Mouse (Mus musculus) heart, postnatal 0 days (tissue): ENCODE data around the gene Kcnc3. TPM values are rescaled to one million over a fixed set of nuclear protein-coding genes. Genes with fewer than 3 reads are reported as not detected.

Experiments used
- ATAC-seq: fragments of 200-750 bp; cut with Nextera tagmentation; 2 replicates; pipeline ENCODE4 v1.8.0; 2017; ENCODE audit warnings: low read depth, moderate number of reproducible peaks, moderate library complexity; ENCODE audit not compliant: insufficient read depth
- DNase-seq: peaks from one replicate; pipeline ENCODE4 v3.0.0-alpha.2; 2016; ENCODE audit warnings: low spot score
- H3K27ac ChIP-seq: fragments of 300-500 bp; sonication (generic); 2 replicates; pipeline ENCODE4 v1.5.1; 2014; ENCODE audit warnings: low read depth, mild to moderate bottlenecking
- H3K27me3 ChIP-seq: fragments of 300-500 bp; sonication (generic); 2 replicates; pipeline ENCODE4 v1.6.1; 2014; ENCODE audit warnings: low read length, mixed read lengths; ENCODE audit not compliant: control insufficient read depth, insufficient read depth
- H3K36me3 ChIP-seq: fragments of 300-500 bp; sonication (generic); replicated peaks from 2 replicates; pipeline ENCODE4 v1.6.1; 2014; ENCODE audit warnings: low read length, mixed read lengths; ENCODE audit not compliant: control insufficient read depth, insufficient read depth
- H3K4me1 ChIP-seq: fragments of 300-500 bp; sonication (generic); 2 replicates; pipeline ENCODE4 v1.6.1; 2014; ENCODE audit warnings: antibody characterized with exemption; ENCODE audit not compliant: control insufficient read depth, insufficient read depth
- H3K4me2 ChIP-seq: fragments of 300-500 bp; sonication (generic); 2 replicates; pipeline ENCODE4 v1.6.1; 2014; ENCODE audit warnings: low read depth, mild to moderate bottlenecking, low read length, moderate library complexity
- H3K4me3 ChIP-seq: fragments of 300-500 bp; sonication (generic); 2 replicates; pipeline ENCODE4 v1.5.1; 2014; ENCODE audit warnings: low read depth, low read length
- H3K9ac ChIP-seq: fragments of 300-500 bp; sonication (generic); replicated peaks from 2 replicates; pipeline ENCODE4 v1.6.1; 2014; ENCODE audit warnings: low read depth, low read length, mixed read lengths
- H3K9me3 ChIP-seq: fragments of 300-500 bp; sonication (generic); replicated peaks from 2 replicates; pipeline ENCODE4 v1.6.1; 2016; ENCODE audit warnings: low read length; ENCODE audit not compliant: control insufficient read depth
- CTCF ChIP-seq: IDR thresholded peaks from 2 replicates; pipeline ENCODE4 v1.5.1; 2016; ENCODE audit warnings: antibody characterized with exemption, control low read depth, low read depth
- EP300 ChIP-seq: IDR thresholded peaks from 2 replicates; pipeline ENCODE4 v1.6.1; 2016; ENCODE audit warnings: antibody characterized with exemption, low read depth
- WGBS: fragments of 180-500 bp; shearing (Covaris S2); extraction: QIAGEN DNeasy Blood & Tissue Kit; methylation state at CpG from one replicate; pipeline ENCODE4 v1.1.7; 2014; 5-methylcytosine and 5-hydroxymethylcytosine counted together
- polyA plus RNA-seq: library from polyadenylated mRNA; unstranded; fragments of >200 nt; fragmentation: Nextera tagmentation; extraction: Ambion mirVana; gene quantifications from 2 replicates; pipeline ENCODE4 v1.2.1, GENCODE M21; 2015
- total RNA-seq: library from RNA; depleted of rRNA; stranded (reverse); fragments of >200 nt; gene quantifications from 2 replicates; pipeline ENCODE4 v1.2.3, GENCODE M21; 2014; ENCODE audit warnings: low replicate concordance

Kcnc3 gene
- total and polyA plus RNA-seq, 2 experiments from 2014 or later = not detected

DNA sequence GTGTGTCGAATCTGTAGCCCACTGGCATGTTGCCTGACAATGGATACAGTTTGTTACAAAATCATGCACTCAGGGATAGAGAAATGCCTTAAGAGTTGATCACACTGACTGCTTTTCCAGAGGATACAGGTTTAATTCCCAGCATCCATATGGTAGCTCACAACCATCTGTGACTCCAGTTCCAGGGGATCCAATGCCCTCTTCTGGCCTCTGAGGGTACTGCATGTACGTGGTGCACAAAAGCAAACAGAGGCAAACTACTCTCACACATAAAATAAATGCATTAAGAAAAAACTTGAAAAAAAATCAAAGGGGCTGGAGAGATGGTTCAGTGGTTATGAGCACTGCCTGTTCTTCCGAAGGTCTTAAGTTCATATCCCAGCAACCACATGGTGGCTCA is 26.6 kb downstream of the Kcnc3 start:
- Histone ChIP-seq H3K36me3 (no peaks in the 10 kb centered on the region), H3K27me3 (peaks cover 25% of the 10 kb centered on the region; the same call in 1 of the 2 replicates), H3K4me2 (no peak overlapping the region), H3K9me3 (no peaks in the 10 kb centered on the region), H3K4me3 (no peak overlapping the region), H3K9ac (no peak overlapping the region), H3K4me1 (no peaks in the 10 kb centered on the region), H3K27ac (no peak overlapping the region)
- DNase-seq (no peak), ATAC-seq (no peak)
- TF ChIP-seq CTCF (no peak), EP300 (no peak)
- 58% methylated on average over 3 of the region's 3 CpGs for WGBS

DNA sequence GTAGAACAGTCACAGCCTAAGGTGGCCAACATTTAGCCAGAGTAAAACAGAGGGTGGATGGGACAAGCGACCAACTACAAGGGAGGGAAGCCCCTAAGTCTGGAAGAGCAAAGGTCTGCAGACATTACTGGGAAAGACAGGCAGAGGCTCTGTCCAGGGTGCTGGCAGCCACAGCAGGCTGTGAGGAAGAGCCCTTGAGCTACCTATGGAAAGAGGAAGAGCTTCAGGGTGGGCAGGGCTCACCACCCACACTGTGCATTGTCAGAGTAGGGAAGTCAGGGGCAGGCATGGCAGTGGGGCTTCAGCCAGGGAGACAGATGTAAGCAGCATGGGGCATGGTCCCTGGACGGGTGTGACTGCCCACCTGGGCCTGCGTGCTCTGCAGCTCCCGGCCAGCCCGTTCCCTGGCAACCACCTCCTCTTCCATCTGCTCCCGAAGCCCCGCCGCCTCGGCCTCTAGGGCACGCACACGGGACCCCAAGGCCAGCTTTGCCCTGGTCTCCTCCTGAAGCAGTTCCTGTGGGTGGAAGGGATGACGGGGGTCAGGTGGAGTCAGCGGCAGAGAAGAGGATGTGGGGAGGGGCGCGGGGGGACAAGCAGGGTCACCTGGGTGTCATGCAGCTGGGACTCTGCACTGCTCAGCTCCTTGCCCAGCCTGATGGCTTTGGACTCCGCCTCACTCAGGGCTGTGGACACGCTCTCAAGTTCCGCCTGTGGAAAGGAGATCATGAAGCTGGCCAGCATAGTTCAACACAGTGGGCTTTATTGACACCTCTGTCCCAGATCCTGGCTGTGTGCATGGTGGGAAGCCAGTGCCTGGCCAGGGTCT is 33.5 kb downstream of the Kcnc3 start:
- TF ChIP-seq CTCF (no peak), EP300 (no peak)
- no peak overlapping the region for H3K9ac ChIP-seq
- H3K4me3 ChIP-seq = no peak overlapping the region
- no peaks in the 10 kb centered on the region for H3K9me3 ChIP-seq
- WGBS = 42% methylated on average over 18 of the region's 18 CpGs
- H3K27me3 ChIP-seq = no peaks in the 10 kb centered on the region
- no peak overlapping the region for H3K4me2 ChIP-seq
- DNase-seq (no peak), ATAC-seq (peak; percentile 14; the same call in 1 of the 2 replicates)
- no peaks in the 10 kb centered on the region for H3K36me3 ChIP-seq
- H3K4me1 ChIP-seq = no peaks in the 10 kb centered on the region
- no peak overlapping the region for H3K27ac ChIP-seq

DNA sequence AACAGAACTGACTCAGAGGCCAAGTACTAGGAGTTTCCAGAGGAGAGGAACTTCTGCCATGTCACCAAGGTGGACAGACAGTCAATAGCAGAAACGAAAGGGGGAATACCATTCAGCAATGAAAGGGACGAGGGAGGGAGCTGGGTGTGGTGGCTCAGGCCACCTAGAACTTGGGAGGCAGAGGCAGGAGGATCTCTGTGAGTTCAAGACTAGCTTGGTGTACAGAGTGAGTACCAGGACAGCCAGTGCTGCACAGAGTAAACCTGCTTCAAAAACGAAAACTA is 34.0 kb downstream of the Kcnc3 start:
- Histone ChIP-seq H3K9ac (no peak overlapping the region), H3K4me3 (no peak overlapping the region), H3K36me3 (no peaks in the 10 kb centered on the region), H3K9me3 (no peaks in the 10 kb centered on the region), H3K27ac (no peak overlapping the region), H3K4me1 (no peaks in the 10 kb centered on the region), H3K4me2 (no peak overlapping the region), H3K27me3 (no peaks in the 10 kb centered on the region)
- no peak for TF ChIP-seq CTCF
- DNase-seq (no peak), ATAC-seq (no peak)
- 63% methylated on average over 3 of the region's 3 CpGs for WGBS

DNA sequence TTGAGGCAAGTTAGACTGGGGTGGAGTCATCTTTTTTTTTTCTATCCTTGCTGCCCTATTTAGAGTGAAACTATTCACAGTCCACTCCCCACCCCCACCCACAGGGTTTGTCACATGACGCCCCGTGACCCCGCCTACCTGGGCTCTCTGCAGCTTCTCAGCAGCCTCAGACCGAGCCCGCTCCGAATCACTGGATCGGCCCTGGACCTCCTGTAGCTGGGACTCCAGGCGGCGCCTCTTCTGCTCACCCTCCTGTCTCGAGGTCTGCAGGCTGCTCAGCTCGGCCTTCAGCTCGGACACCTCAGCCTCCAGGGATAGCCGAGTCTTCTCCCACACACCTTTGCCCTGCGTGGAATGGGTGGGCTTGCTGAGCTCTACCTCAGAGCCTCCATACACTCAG is 34.4 kb downstream of the Kcnc3 start:
- Histone ChIP-seq H3K4me3 (no peak overlapping the region), H3K27me3 (0 out of 2 replicates have a peak, but pooled peaks cover 2% of the 10 kb centered on the region), H3K9ac (no peak overlapping the region), H3K4me2 (no peak overlapping the region), H3K27ac (no peak overlapping the region), H3K4me1 (no peaks in the 10 kb centered on the region), H3K36me3 (no peaks in the 10 kb centered on the region), H3K9me3 (no peaks in the 10 kb centered on the region)
- 53% methylated on average over 14 of the region's 14 CpGs for WGBS
- ATAC-seq (no peak), DNase-seq (no peak)
- no peak for TF ChIP-seq EP300
- no peak for TF ChIP-seq CTCF

DNA sequence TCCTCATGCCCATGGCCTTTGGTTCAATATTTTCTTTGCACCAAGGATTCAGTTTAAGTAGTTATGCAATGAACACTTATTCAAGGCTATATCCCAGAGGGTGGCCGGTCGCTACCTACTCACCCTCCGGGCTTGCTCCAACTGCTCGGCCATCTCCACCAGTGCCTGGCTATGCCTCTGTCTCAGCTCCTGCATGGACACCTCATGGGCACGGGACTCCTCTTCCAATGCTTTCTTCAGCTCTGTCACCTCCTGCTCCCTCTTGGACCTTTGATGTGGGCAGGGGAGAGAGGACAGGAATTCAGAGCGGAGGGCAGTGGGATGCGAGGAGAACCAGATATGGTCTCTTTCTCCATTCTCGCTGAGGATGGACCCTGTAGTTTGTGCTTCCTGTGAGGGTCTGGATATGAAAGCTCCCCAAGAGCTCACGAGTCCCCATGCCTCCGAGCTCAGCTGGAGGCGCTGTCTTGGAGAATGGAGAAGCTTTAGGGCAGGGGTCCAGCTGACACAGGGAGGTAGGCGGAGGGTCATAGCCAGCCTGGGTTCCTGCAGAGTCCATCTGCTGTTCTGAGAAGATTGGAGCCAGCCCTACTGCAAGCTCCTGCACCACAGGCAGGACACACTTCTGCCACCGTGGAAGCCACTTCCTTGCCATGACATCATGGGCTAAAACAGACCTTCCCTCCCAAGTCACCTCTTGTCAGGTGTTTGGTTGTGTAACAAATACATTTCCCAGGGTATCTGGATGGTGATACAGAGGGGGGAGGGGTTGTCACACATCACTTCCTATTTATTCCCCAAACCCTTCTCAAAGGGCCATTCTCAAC is 35.0 kb downstream of the Kcnc3 start:
- no peak overlapping the region for H3K27ac ChIP-seq
- DNase-seq (no peak), ATAC-seq (no peak)
- no peak overlapping the region for H3K4me2 ChIP-seq
- H3K36me3 ChIP-seq = no peaks in the 10 kb centered on the region
- WGBS = 75% methylated on average over 13 of the region's 13 CpGs
- TF ChIP-seq EP300 = no peak
- H3K4me3 ChIP-seq = no peak overlapping the region
- no peak overlapping the region for H3K9ac ChIP-seq
- H3K9me3 ChIP-seq = no peaks in the 10 kb centered on the region
- 0 out of 2 replicates have a peak, but pooled peaks cover 4% of the 10 kb centered on the region for H3K27me3 ChIP-seq
- no peaks in the 10 kb centered on the region for H3K4me1 ChIP-seq
